Mouse (Mus musculus) CH12.LX (cell line): ENCODE results near the gene Pcyox1. TPM values are rescaled to one million over a fixed set of nuclear protein-coding genes. Genes with fewer than 3 reads are reported as not detected.
A peak's percentile ranks its signal among the peaks of the same experiment; 100 is the strongest.

Experiments
- DNase-seq: peaks from one replicate; pipeline ENCODE4 v3.0.0-alpha.2; 2013; ENCODE audit errors: extremely low read depth
- H3K27ac ChIP-seq: 2 replicates; pipeline ENCODE4 v1.5.1; 2012; ENCODE audit warnings: low read depth, mild to moderate bottlenecking, control low read depth, moderate library complexity; ENCODE audit not compliant: insufficient read depth
- H3K27me3 ChIP-seq: replicated peaks from 2 replicates; pipeline ENCODE3; 2012; ENCODE audit warnings: inconsistent platforms
- H3K36me3 ChIP-seq, 2 experiments: replicated peaks in 1 of 2; 2 replicates each; pipeline versions ENCODE3 to v1.6.1; 2012; ENCODE audit warnings: inconsistent platforms in 1 of 2, low read length in 1 of 2, mild to moderate bottlenecking in 1 of 2, mixed read lengths in 1 of 2, moderate library complexity in 1 of 2; ENCODE audit not compliant: control insufficient read depth in 1 of 2, insufficient read depth in 1 of 2
- H3K4me1 ChIP-seq, 2 experiments: 2 replicates each; pipeline ENCODE4 v1.6.1; 2012; ENCODE audit warnings: inconsistent platforms in 1 of 2, moderate library complexity in 1 of 2; ENCODE audit not compliant: insufficient read depth in 2 of 2, control insufficient read depth in 1 of 2
- H3K4me2 ChIP-seq: 2 replicates; pipeline ENCODE4 v1.6.1; 2012; ENCODE audit warnings: low read depth, mild to moderate bottlenecking, control low read depth; ENCODE audit not compliant: poor library complexity, insufficient read depth, severe bottlenecking
- H3K4me3 ChIP-seq, 3 experiments: fragments of 150-350 bp in 1 of 3; sonication (generic) in 1 of 3; replicated peaks in 1 of 3; 2 replicates each; pipeline versions ENCODE3 to v1.5.1; 2011 to 2012; ENCODE audit warnings: low read depth in 2 of 3, low read length in 2 of 3, mild to moderate bottlenecking in 2 of 3, moderate library complexity in 2 of 3, control low read depth in 1 of 3, improper control_type of control experiment in 1 of 3, inconsistent platforms in 1 of 3, mixed read lengths in 1 of 3; ENCODE audit not compliant: poor library complexity in 1 of 3
- H3K79me2 ChIP-seq: replicated peaks from 2 replicates; pipeline ENCODE4 v1.6.1; 2012; ENCODE audit warnings: mild to moderate bottlenecking, moderate library complexity; ENCODE audit not compliant: control insufficient read depth, poor library complexity, insufficient read depth, severe bottlenecking; ENCODE audit errors: extremely low read depth
- H3K9ac ChIP-seq: 2 replicates; pipeline ENCODE4 v1.6.1; 2012; ENCODE audit warnings: low read depth, mild to moderate bottlenecking, control low read depth, moderate library complexity; ENCODE audit not compliant: insufficient read depth
- H3K9me3 ChIP-seq: replicated peaks from 2 replicates; pipeline ENCODE3; 2012; ENCODE audit warnings: low read length, inconsistent platforms, mixed read lengths
- CTCF ChIP-seq, 2 experiments: IDR thresholded peaks in 1 of 2; conservative IDR thresholded peaks in 1 of 2; 2 replicates each; pipeline ENCODE4 v1.5.1; 2011 to 2012; ENCODE audit warnings: low read depth in 2 of 2, low read length in 2 of 2, improper control_type of control experiment in 1 of 2, inconsistent platforms in 1 of 2, mild to moderate bottlenecking in 1 of 2, moderate library complexity in 1 of 2
- E2F4 ChIP-seq: IDR thresholded peaks from 2 replicates; pipeline ENCODE4 v1.6.1; 2011; ENCODE audit warnings: low read depth, low read length, improper control_type of control experiment; ENCODE audit not compliant: insufficient replicate concordance
- ETS1 ChIP-seq: conservative IDR thresholded peaks from 2 replicates; pipeline ENCODE4 v1.6.1; 2012; ENCODE audit warnings: low read depth, mild to moderate bottlenecking, inconsistent platforms, low read length, improper control_type of control experiment, moderate library complexity
- HCFC1 ChIP-seq: IDR thresholded peaks from 2 replicates; pipeline ENCODE4 v1.6.1; 2012; ENCODE audit warnings: low read depth, mild to moderate bottlenecking, inconsistent platforms, low read length, improper control_type of control experiment
- JUN ChIP-seq: IDR thresholded peaks from 2 replicates; pipeline ENCODE4 v1.6.1; 2011; ENCODE audit warnings: low read depth, mild to moderate bottlenecking, low read length, improper control_type of control experiment, moderate library complexity; ENCODE audit not compliant: insufficient read depth
- MAFK ChIP-seq: IDR thresholded peaks from 2 replicates; pipeline ENCODE4 v1.6.1; 2011; ENCODE audit warnings: low read length, improper control_type of control experiment; ENCODE audit not compliant: insufficient replicate concordance
- MAX ChIP-seq: IDR thresholded peaks from 2 replicates; pipeline ENCODE4 v1.6.1; 2011; ENCODE audit warnings: low read length, improper control_type of control experiment
- MEF2A ChIP-seq: IDR thresholded peaks from 2 replicates; pipeline ENCODE4 v1.6.1; 2014; ENCODE audit warnings: low read depth, mild to moderate bottlenecking, inconsistent platforms, low read length, improper control_type of control experiment, borderline replicate concordance
- MXI1 ChIP-seq: IDR thresholded peaks from 2 replicates; pipeline ENCODE4 v1.6.1; 2011; ENCODE audit warnings: mild to moderate bottlenecking, low read depth, low read length, improper control_type of control experiment
- MYC ChIP-seq: IDR thresholded peaks from 2 replicates; pipeline ENCODE4 v1.6.1; 2011; ENCODE audit warnings: low read depth, mild to moderate bottlenecking, improper control_type of control experiment, low read length
- NRF1 ChIP-seq: IDR thresholded peaks from 2 replicates; pipeline ENCODE4 v1.6.1; 2014; ENCODE audit warnings: low read depth, mild to moderate bottlenecking, inconsistent platforms, low read length, improper control_type of control experiment, moderate library complexity
- PAX5 ChIP-seq: IDR thresholded peaks from 2 replicates; pipeline ENCODE4 v1.6.1; 2012; ENCODE audit warnings: low read length, inconsistent platforms, mixed read lengths
- POLR2A ChIP-seq: IDR thresholded peaks from 2 replicates; pipeline ENCODE4 v1.6.1; 2011; ENCODE audit warnings: low read depth, mild to moderate bottlenecking, improper control_type of control experiment, low read length
- SIN3A ChIP-seq: IDR thresholded peaks from 2 replicates; pipeline ENCODE4 v1.6.1; 2012; ENCODE audit warnings: low read length, improper control_type of control experiment, inconsistent platforms
- UBTF ChIP-seq: IDR thresholded peaks from 2 replicates; pipeline ENCODE4 v1.6.1; 2012; ENCODE audit warnings: low read depth, mild to moderate bottlenecking, inconsistent platforms, low read length, improper control_type of control experiment, moderate library complexity
- USF2 ChIP-seq: conservative IDR thresholded peaks from 2 replicates; pipeline ENCODE4 v1.6.1; 2011; ENCODE audit warnings: low read depth, low read length, improper control_type of control experiment
- dilution Hi-C: fragments of 300-500 bp; cut with MboI; formaldehyde crosslinking; loops from 2 replicates; pipeline ENCODE4 v1.14.3; 2020; ENCODE audit warnings: low sequenced_read_pairs; ENCODE audit not compliant: extremely low pct_unique_long_range_greater_than_20kb, extremely low pct_ligation_motif_present
- in situ Hi-C: fragments of 300-500 bp; cut with MboI; formaldehyde crosslinking; loops from 3 replicates; pipeline ENCODE4 v1.14.3; 2019; ENCODE audit warnings: low sequenced_read_pairs, low pct_ligation_motif_present, low pct_unique_long_range_greater_than_20kb, mixed read lengths
- polyA plus RNA-seq: library from polyadenylated mRNA; unstranded; fragments of >175 nt; gene quantifications from 2 replicates; pipeline ENCODE4 v1.2.1, GENCODE M21; 2012; ENCODE audit warnings: low read depth; ENCODE audit not compliant: insufficient read length
- total RNA-seq, 2 experiments: library from RNA; depleted of rRNA; stranded (reverse); fragments of 300-350 nt in 1 of 2; fragments of >200 nt in 1 of 2; gene quantifications; 2 replicates each; pipeline ENCODE4 v1.2.3; 2012 to 2014

The Pcyox1 gene
- total and polyA plus RNA-seq, 3 experiments = 8.7 to 12.9 (median 12.8) TPM

DNA sequence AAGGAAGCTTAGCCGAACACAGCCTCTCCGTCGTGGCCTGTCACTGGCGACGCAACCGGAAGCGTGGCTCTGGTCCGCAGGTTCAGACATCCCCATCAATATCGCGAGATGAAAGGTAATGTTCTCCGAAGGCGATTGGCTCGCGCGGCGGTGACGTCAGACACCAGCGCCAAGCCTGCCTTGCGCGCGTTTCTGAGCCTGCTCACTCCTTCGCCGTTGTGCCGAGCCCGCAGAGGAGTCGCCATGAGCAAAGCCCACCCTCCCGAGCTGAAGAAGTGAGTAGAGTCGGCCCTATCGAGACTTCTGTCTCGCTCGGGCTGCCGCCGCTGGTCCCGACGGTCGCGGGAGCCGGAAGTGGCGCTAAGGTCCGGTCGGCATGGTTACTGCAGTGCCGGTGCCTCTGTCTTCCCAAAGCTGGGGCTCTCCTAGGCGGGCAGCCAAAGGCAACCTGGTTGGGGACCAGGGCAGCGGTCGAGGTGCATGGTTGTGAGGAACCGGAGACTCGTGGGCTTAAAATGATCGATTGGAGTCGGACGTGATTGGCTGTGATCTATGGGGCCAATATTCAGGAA is 25.5 kb downstream of the Pcyox1 start (continued):
- TF ChIP-seq E2F4 (peak; percentile 47; the same call in 1 of the 2 replicates), PAX5 (no peak), HCFC1 (peak; percentile 88), JUN (no peak), MYC (peak; percentile 92), MAX (peak; percentile 95), MEF2A (peak; percentile 58; the same call in 1 of the 2 replicates), POLR2A (peak; percentile 96), NRF1 (peak; percentile 77), MAFK (no peak)
- TF ChIP-seq, all 38 proteins: peak for 22

DNA sequence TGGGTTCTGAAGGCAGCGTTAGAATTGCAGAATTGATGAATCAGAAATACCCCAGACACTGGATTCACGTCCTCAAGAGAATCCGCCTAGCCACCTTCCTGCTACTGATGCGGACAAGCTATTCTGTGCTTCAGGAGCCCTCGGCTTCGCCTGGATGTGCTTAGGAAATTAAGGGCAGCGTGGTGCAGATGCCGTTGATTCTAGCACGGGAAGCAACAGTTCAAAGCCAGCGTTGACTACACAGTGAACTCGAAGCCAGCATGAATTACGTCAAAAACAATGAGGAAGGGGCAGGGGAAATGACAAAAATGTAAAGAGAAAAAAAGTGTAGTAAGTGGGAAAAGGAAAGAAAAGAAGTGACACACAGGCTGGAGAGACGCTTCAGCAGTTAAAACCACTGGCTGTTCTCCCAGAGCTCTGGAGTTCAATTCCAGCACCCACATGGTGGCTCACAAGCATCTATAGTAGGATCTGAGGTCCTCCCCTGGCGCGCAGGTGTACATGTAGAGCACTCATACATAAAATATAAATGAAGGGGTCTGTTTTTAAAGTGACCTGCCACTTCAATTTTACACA is 26.1 kb downstream of the Pcyox1 start, which contains the start of gene Snrpg:
Gene Snrpg (plus strand): TSS at position 541 of the 576 bp plus-strand sequence.
- in situ Hi-C loops = loop anchor here (25.0 kb wide), 1 partner anchor 359 kb away; the partner anchor contains the start of gene Figla
- Histone ChIP-seq H3K27ac (peak within 1 kb of the TSS; percentile 72), H3K79me2 (peaks cover 58% of the 10 kb centered on the region), H3K4me1 (peaks cover 8 to 36% of the 10 kb centered on the region in 2 experiments), H3K9ac (peak within 1 kb of the TSS; percentile 89), H3K27me3 (no peaks in the 10 kb centered on the region), H3K4me3 (peak within 1 kb of the TSS; percentile 78 to 100 (median 97)), H3K9me3 (no peaks in the 10 kb centered on the region), H3K36me3 (peaks cover 9 to 48% of the 10 kb centered on the region in 2 experiments), H3K4me2 (peak within 1 kb of the TSS; percentile 98)
- TF ChIP-seq MAFK = no peak
- dilution Hi-C loops = no loop called here
- DNase-seq = peak; percentile 23

- Histone ChIP-seq H3K4me3 (peak overlapping the region; percentile 55 to 100 (median 97)), H3K9me3 (no peaks in the 10 kb centered on the region), H3K9ac (peak overlapping the region; percentile 75), H3K79me2 (peaks cover 56% of the 10 kb centered on the region), H3K4me2 (peak overlapping the region; percentile 53), H3K36me3 (peaks cover 9 to 42% of the 10 kb centered on the region in 2 experiments)
- peak; percentile 60 for DNase-seq
- in situ Hi-C loops = loop anchor here (25.0 kb wide), 1 partner anchor 358 kb away; the partner anchor contains the start of gene Figla
- TF ChIP-seq UBTF (no peak), MYC (peak; percentile 86), MAX (peak; percentile 51), ETS1 (no peak; the same call in 1 of the 2 replicates), SIN3A (peak; percentile 60; the same call in 1 of the 2 replicates), MXI1 (peak; percentile 41; the same call in 1 of the 2 replicates), POLR2A (0 out of 2 replicates have a peak, but pooled peaks have one; percentile 24), USF2 (no peak), HCFC1 (peak; percentile 13; the same call in 1 of the 2 replicates), MAFK (0 out of 2 replicates have a peak, but pooled peaks have one; percentile 12), CTCF (conservative IDR thresholded peaks at IDR 0.05 in 1 of 2, IDR thresholded peaks at IDR 0.05 in 1 of 2; ENCODE audit: low read depth in 2 of 2, low read length in 2 of 2) (peak; percentile 20 to 61; a peak in 3 of 4 replicates)
- TF ChIP-seq, all 38 proteins: peak for 8
- Histone ChIP-seq H3K4me1 (peaks cover 8 to 36% of the 10 kb centered on the region in 2 experiments), H3K27ac (peak overlapping the region; percentile 27; the same call in 1 of the 2 replicates), H3K27me3 (no peaks in the 10 kb centered on the region)
- dilution Hi-C loops = no loop called here
These were observed 26.8 kb downstream of the Pcyox1 start for GRCm38 (mm10) chr6:86370093-86370713.
